Mouse (Mus musculus): ENCODE measurements around the gene Mecp2. TPM values are rescaled to one million over a fixed set of nuclear protein-coding genes. Genes with fewer than 3 reads are reported as not detected.

Gene Mecp2
- polyA plus RNA-seq, 1 experiment from 2014 or later, result 14.4 TPM

DNA sequence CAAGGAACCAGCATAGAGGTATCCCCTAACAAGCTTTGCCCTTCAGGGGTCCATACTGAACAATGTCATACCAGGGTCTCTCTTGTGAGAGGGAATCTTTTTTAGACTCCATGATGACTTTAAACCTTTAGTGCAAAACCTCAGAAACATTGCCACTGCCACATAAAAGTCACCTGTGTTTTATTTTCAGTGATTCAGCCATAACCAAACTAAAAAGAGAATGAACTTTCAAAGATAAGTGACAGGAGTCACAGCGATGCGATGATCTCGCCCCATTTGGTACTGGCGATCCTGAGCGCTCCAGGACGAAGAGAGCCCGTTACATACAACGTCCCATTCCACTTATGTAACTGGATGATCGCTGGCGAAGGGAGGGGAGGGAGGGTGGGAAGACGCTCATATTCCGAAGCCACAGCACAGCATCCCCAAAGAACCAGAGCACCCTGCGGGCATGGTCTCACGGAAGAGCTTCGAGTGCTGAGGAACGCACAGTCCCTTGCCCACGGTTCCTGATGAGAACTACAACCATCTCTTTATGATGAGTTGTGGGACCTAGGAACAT is 50.8 kb downstream of the Mecp2 start:
- peaks cover 27% of the 10 kb centered on the region for H3K4me1 ChIP-seq
- H3K4me3 ChIP-seq, result peak overlapping the region; percentile 70
- peak overlapping the region; percentile 96 for H3K27ac ChIP-seq
- WGBS, result 18% methylated on average over 17 of the region's 17 CpGs
- H3K27me3 ChIP-seq (ENCODE audit: poor library complexity, severe bottlenecking), result peaks cover 11% of the 10 kb centered on the region
- DNase-seq (ENCODE audit: extremely low spot score, low spot score), result no peak
- H3K36me3 ChIP-seq (replicated peaks), result peaks cover 2% of the 10 kb centered on the region
- H3K9me3 ChIP-seq, result peaks cover 4% of the 10 kb centered on the region; the same call in 1 of the 2 replicates

DNA sequence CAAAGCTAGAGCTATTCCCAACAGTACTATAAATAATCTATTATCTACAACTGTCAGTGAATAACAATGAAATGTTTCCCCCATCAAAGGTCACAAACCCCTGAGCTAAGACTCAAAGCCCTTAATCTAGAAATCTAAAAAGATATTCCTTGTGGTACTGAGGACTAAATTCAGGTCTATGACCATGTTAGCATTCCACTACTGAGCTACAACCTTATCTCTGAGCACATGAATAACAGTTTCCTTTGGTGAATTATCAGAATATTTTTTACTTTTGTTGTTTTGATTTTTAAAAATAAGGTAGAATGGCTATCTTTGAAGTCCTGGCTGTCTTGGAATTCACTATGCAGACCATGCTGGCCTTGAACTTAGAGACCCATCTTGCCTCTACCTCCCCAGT is 64.4 kb downstream of the Mecp2 start:
- DNase-seq (ENCODE audit: extremely low spot score, low spot score), result no peak
- Histone ChIP-seq H3K9me3 (no peaks in the 10 kb centered on the region), H3K36me3 (replicated peaks) (peaks cover 43% of the 10 kb centered on the region), H3K27ac (no peak overlapping the region), H3K4me1 (no peaks in the 10 kb centered on the region), H3K4me3 (no peak overlapping the region), H3K27me3 (ENCODE audit: poor library complexity, severe bottlenecking) (no peaks in the 10 kb centered on the region)

DNA sequence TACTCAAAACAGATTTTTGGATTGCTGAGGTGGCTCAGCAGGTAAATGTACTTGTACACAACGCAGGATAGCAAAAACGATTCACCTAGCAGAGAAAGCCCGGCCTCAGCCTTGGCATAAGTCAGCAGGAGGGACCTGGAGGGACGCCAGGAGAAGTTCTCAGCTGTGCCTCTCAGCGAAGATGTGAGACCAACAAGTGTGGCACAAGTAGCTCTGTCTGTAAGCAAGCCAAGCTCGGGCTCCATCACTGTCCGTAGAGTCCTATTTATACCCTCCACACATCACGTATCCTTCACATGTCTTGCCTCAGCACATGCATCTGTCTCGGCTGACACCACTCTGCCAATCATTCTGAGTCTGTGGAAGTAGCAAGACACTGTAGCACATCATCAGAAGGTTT is 67.3 kb downstream of the Mecp2 start:
- no peaks in the 10 kb centered on the region for H3K27me3 ChIP-seq (ENCODE audit: poor library complexity, severe bottlenecking)
- H3K27ac ChIP-seq, result no peak overlapping the region
- H3K9me3 ChIP-seq, result no peaks in the 10 kb centered on the region
- 86% methylated on average over 9 of the region's 9 CpGs for WGBS
- no peaks in the 10 kb centered on the region for H3K4me1 ChIP-seq
- no peak overlapping the region for H3K4me3 ChIP-seq
- no peak for DNase-seq (ENCODE audit: extremely low spot score, low spot score)
- peaks cover 22% of the 10 kb centered on the region for H3K36me3 ChIP-seq (replicated peaks)

DNA sequence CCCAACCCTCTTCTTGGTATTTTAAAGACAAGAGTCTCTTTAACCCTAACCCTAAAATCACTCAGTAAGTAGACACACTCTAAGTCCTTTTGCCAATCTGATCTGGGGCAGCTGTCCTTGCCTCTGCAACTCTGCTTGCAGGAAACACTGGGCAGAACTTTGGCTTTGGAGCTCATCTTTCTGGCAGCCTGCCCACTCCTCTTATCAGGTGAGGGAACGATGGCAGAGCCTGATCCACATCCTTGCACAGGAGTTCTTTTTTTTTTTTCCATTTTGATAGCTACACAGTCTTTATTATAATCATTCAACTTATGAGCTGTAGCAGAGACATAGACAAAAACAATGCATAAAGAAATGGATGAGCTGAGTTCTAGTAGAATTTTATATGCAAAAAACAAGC is 90.1 kb downstream of the Mecp2 start:
- no peaks in the 10 kb centered on the region for H3K4me1 ChIP-seq
- H3K36me3 ChIP-seq (replicated peaks), result peaks cover 6% of the 10 kb centered on the region; the same call in 1 of the 2 replicates
- H3K9me3 ChIP-seq, result no peaks in the 10 kb centered on the region
- no peak overlapping the region for H3K27ac ChIP-seq
- no peaks in the 10 kb centered on the region for H3K27me3 ChIP-seq (ENCODE audit: poor library complexity, severe bottlenecking)
- H3K4me3 ChIP-seq, result no peak overlapping the region
- WGBS, result 95% methylated on average over 1 of the region's 1 CpGs
- DNase-seq (ENCODE audit: extremely low spot score, low spot score), result no peak

DNA sequence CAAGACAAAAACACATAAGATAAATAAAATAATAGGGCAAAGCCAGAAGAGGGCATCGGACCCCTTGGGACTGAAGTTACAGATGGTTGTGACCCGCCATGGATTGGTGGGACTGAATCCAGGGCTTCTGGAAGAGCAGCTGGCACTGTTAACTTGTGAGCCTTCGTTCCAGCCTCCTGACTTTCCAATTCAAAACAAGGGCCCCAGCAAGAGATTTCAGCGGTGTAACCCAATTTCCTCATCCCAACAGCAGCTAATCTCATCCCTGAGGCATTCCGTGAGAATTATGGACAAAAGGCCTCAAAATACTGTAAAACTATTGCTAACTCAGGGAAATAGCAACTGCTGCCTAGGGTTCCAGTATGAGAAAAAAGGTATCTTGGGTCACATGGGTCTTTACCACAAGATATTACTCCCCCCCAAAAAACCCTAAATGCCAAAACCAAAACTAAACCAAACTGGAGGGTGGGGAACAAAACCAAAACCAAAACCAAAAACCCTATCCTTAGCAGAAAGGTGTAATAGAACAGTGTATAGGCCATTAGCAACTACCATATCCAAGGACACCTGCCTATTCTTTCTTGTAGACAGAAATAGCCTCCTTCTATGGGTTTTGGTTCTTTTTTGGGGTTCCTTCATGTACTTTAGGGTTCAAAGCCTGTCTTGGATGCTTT is 97.3 kb downstream of the Mecp2 start:
- Histone ChIP-seq H3K9me3 (no peaks in the 10 kb centered on the region), H3K27me3 (ENCODE audit: poor library complexity, severe bottlenecking) (peaks cover 16% of the 10 kb centered on the region), H3K4me1 (no peaks in the 10 kb centered on the region), H3K27ac (no peak overlapping the region), H3K4me3 (no peak overlapping the region), H3K36me3 (replicated peaks) (peaks cover 46% of the 10 kb centered on the region)
- DNase-seq (ENCODE audit: extremely low spot score, low spot score), result no peak
- WGBS, result 81% methylated on average over 5 of the region's 5 CpGs

DNA sequence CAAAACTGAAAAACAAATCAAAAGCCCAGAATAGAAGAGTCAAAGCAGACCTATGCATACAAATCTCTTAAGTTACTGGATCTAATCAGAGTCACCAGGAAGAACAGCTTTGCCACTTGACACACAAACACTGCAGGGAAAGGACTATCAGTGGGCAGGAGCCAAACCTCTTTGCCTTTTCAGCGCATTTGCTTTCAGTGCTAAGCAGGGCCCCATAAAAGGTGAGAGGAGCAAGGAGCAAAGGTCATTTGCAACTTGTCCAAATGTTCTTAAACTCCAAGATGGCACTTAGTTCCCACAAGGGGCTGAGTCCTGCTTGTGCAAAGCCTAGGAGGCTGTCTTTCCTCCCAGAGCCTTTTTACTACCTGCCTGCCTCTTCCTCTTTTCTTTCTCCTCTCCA is 105.2 kb downstream of the Mecp2 start:
- peaks cover 30% of the 10 kb centered on the region for H3K36me3 ChIP-seq (replicated peaks)
- H3K27me3 ChIP-seq (ENCODE audit: poor library complexity, severe bottlenecking), result peaks cover 23% of the 10 kb centered on the region
- no peak for DNase-seq (ENCODE audit: extremely low spot score, low spot score)
- H3K4me1 ChIP-seq, result no peaks in the 10 kb centered on the region
- no peak overlapping the region for H3K4me3 ChIP-seq
- no peak overlapping the region for H3K27ac ChIP-seq
- H3K9me3 ChIP-seq, result no peaks in the 10 kb centered on the region
- 68% methylated on average over 1 of the region's 1 CpGs for WGBS

DNA sequence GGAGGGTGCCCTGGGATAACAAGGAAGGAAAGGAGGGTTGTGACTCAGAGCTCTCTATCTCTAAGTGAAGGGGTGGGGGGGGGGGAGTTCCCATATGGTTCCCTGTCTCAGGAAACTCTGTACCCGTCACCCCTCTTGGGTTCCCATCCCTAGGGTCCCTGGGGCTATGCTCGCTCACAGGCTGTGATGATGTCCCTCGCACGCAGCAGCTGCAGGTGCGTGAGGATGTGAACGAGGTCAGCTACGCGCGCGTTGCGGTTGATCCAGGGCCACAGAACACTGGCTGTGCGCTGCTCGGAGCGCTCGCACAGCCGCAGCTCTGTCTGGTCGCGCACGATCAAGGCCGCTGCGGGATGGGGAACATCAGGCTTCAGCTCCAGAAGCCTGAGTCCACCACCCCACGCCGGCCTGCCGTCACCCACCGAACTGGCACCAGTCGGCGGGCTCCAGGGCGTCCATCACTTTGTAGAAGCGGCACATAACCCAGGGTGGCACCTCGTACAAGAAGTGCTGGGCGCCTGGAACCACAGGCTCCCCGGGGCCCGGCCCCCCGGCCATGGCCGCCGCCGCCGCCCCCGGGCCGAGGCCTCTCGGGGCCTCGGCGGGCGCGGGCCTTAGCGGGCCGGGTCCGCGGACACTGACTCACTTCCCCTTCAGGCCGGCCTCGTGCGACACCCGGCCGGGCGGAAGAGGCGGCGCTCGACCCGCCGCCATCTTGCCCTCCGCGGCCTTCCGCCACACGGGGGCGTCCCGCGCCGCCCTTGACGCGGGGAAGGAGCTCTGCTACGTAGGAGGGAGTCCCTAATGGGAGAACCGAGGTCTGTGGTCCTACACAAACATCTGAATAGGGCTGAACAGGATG is 111.7 kb downstream of the Mecp2 start, which contains the start of gene Irak1:
Irak1 (minus strand) TSS at position 731 of the 862 bp plus-strand sequence.
- 28% methylated on average over 72 of the region's 72 CpGs for WGBS
- Histone ChIP-seq H3K27me3 (ENCODE audit: poor library complexity, severe bottlenecking) (peaks cover 27% of the 10 kb centered on the region), H3K36me3 (replicated peaks) (peaks cover 37% of the 10 kb centered on the region), H3K27ac (peak within 1 kb of the TSS; percentile 96), H3K9me3 (no peaks in the 10 kb centered on the region), H3K4me1 (peaks cover 12% of the 10 kb centered on the region), H3K4me3 (peak within 1 kb of the TSS; percentile 66)
- DNase-seq (ENCODE audit: extremely low spot score, low spot score), result peak; percentile 65

DNA sequence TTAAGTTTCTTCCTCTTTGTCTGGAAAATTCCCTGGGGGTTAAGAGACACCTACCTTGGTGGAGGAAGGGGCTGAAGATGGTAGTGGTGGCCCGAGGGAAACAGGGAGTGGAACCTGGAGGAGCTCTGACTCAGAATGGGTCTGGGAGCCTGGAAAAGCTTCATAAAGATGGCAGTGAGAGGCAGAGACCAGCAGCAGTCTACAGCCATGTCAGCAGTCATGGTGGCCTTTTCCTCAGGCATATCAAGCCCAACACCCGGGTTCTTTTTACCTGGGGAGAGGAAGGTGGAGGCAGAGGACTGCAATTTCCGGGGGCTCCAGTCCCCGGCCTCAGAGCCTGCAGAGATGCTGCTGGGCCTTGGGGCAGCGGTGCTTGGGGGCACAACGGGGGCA is 112.4 kb downstream of the Mecp2 start:
- DNase-seq (ENCODE audit: extremely low spot score, low spot score), result no peak
- peaks cover 12% of the 10 kb centered on the region for H3K4me1 ChIP-seq
- peak overlapping the region; percentile 96 for H3K27ac ChIP-seq
- H3K27me3 ChIP-seq (ENCODE audit: poor library complexity, severe bottlenecking), result peaks cover 32% of the 10 kb centered on the region
- H3K9me3 ChIP-seq, result no peaks in the 10 kb centered on the region
- WGBS, result 25% methylated on average over 6 of the region's 6 CpGs
- H3K36me3 ChIP-seq (replicated peaks), result peaks cover 43% of the 10 kb centered on the region
- H3K4me3 ChIP-seq, result peak overlapping the region; percentile 66

DNA sequence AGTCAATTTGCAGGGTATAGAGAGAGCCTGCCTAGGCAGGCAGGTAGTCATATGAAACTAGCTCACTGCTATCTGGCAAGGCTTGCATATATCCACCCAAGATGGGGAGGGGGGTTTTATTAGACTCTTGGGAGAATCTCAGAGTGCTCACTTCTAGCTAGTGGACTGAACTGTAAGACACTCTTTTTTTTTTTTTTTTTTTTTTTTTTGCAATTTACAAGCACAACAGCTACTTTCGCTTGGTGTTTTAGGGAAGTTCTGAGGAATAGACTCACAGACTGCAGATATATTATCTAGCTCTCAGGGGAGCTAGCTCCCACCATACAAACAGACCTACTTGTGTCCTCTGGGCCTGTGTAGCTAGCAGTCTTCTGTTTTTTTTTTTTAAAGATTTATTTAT is 120.6 kb downstream of the Mecp2 start:
- 94% methylated on average over 1 of the region's 1 CpGs for WGBS
- DNase-seq (ENCODE audit: extremely low spot score, low spot score), result no peak
- H3K4me3 ChIP-seq, result no peak overlapping the region
- no peaks in the 10 kb centered on the region for H3K9me3 ChIP-seq
- H3K27ac ChIP-seq, result no peak overlapping the region
- H3K4me1 ChIP-seq, result no peaks in the 10 kb centered on the region
- H3K27me3 ChIP-seq (ENCODE audit: poor library complexity, severe bottlenecking), result peaks cover 6% of the 10 kb centered on the region
- peaks cover 42% of the 10 kb centered on the region for H3K36me3 ChIP-seq (replicated peaks)

DNA sequence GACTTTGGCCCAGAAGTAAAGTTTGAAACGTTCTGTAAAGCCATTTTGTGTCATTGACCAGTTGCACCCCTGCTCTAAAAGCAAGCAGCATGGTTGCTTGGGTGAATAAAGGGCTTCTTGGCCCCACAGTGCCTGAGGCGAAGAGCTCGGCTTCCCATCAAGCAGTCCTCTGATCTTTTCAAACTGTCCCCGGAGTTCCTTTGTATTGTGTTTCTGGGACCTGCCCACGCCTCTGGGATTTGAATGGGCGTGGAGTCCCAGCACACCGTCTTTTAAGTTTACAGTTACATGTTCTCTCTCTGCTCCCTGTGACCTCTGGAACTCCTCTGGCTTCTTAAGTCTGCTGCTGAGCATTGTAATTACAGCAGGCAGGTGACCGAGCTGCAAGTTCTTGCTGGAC is 127.1 kb downstream of the Mecp2 start:
- H3K4me1 ChIP-seq, result peaks cover 6% of the 10 kb centered on the region
- peak overlapping the region; percentile 35; the same call in 1 of the 2 replicates for H3K27ac ChIP-seq
- H3K36me3 ChIP-seq (replicated peaks), result no peaks in the 10 kb centered on the region
- H3K9me3 ChIP-seq, result no peaks in the 10 kb centered on the region
- no peak overlapping the region for H3K4me3 ChIP-seq
- no peaks in the 10 kb centered on the region for H3K27me3 ChIP-seq (ENCODE audit: poor library complexity, severe bottlenecking)
- DNase-seq (ENCODE audit: extremely low spot score, low spot score), result peak; percentile 20
- WGBS, result 25% methylated on average over 8 of the region's 8 CpGs

DNA sequence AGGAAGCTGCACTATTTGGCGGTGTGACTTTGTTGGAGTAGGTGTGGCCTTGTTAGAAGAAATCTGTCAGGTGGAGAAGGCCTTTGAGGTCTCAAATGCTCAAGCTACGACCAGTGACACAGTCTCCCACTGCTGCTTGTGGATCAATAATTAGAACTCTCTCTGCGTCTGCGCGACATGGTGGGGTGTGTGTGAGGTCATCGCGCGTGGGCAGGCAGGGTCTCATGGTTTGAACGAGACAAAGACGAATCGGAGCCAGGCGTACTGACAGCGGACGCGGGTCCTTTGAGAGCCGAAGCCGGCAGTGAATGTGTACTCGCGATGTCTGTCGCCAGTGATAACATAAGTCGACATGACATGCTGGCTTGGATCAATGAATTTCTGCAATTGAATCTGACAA is 128.8 kb downstream of the Mecp2 start:
- no peaks in the 10 kb centered on the region for H3K36me3 ChIP-seq (replicated peaks)
- DNase-seq (ENCODE audit: extremely low spot score, low spot score), result no peak
- peaks cover 6% of the 10 kb centered on the region for H3K4me1 ChIP-seq
- WGBS, result 89% methylated on average over 21 of the region's 21 CpGs
- H3K9me3 ChIP-seq, result no peaks in the 10 kb centered on the region
- H3K4me3 ChIP-seq, result no peak overlapping the region
- no peak overlapping the region for H3K27ac ChIP-seq
- no peaks in the 10 kb centered on the region for H3K27me3 ChIP-seq (ENCODE audit: poor library complexity, severe bottlenecking)

DNA sequence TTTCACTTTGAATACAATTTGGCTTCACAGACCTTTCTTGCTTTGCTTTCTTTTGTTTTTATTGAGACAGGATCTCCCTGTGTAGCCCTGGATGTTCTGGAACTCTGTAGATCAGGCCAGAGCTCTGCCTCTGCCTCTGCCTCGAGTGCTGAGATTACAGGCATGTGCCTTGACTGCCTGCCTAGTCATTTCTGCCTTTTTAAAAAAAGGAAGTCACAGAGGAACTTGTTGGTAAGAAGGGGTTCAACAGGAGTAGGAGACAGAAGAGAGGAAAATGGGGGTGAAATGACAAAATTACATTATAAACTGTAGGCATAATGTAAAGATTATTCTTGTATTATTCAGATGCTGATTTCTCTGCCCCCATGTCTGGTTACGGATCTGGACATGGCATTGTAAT is 131.5 kb downstream of the Mecp2 start:
- Histone ChIP-seq H3K36me3 (replicated peaks) (no peaks in the 10 kb centered on the region), H3K4me1 (peaks cover 15% of the 10 kb centered on the region), H3K9me3 (no peaks in the 10 kb centered on the region), H3K4me3 (no peak overlapping the region), H3K27me3 (ENCODE audit: poor library complexity, severe bottlenecking) (no peaks in the 10 kb centered on the region), H3K27ac (no peak overlapping the region)
- WGBS, result 75% methylated on average over 2 of the region's 2 CpGs
- no peak for DNase-seq (ENCODE audit: extremely low spot score, low spot score)

DNA sequence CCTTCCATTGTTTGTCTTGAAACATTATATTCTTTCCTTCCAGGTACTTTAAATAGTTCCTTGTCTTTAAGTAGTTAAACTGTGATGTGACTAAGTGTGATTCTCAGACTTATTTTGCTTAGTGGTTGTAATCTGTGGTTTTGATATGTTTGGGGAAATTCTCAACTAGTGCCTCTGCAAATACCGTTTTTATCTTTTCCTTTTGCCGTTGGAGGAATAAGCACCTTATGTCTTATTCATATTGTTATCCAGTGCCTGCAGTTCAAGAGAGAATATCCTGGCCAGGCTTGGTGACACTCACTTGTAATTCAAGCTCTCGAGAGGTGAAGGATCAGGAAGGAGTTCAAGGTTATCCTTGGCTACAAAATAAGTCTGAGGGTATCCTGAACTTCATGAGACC is 134.1 kb downstream of the Mecp2 start:
- no peaks in the 10 kb centered on the region for H3K36me3 ChIP-seq (replicated peaks)
- no peak overlapping the region for H3K27ac ChIP-seq
- H3K4me3 ChIP-seq, result no peak overlapping the region
- H3K4me1 ChIP-seq, result peaks cover 13% of the 10 kb centered on the region
- no peak for DNase-seq (ENCODE audit: extremely low spot score, low spot score)
- H3K9me3 ChIP-seq, result no peaks in the 10 kb centered on the region
- 85% methylated on average over 3 of the region's 3 CpGs for WGBS
- no peaks in the 10 kb centered on the region for H3K27me3 ChIP-seq (ENCODE audit: poor library complexity, severe bottlenecking)

Data from forebrain, embryonic 10.5 days (tissue).